Mouse (Mus musculus) ovary, postnatal 36 days (tissue): Measurements from ENCODE around the gene Gm47959.
"Not testable (repeated sequence)": the region's sequence is repeated elsewhere in the genome, so short reads cannot be mapped to it uniquely, and the experiment has no call there.

Source experiments
- DNase-seq: peaks from one replicate; pipeline ENCODE4 v3.0.0; 2022; ENCODE audit warnings: low spot score, mixed read lengths

Gm47959 gene

GRCm38 (mm10) chr1:83000306-83000705 is at the start of gene Gm47959:
Gm47959 (plus strand) TSS chr1:83000548.
- DNase-seq = not testable (repeated sequence)

- not testable (repeated sequence) for DNase-seq
Measured at GRCm38 (mm10) chr1:82955913-82956312, 44.4 kb upstream of the Gm47959 start, which contains the start of gene Gm7544. Gm7544 (minus strand) TSS chr1:82956013.

- DNase-seq = no peak
Measured at GRCm38 (mm10) chr1:82959870-82960385, 40.4 kb upstream of the Gm47959 start, which contains the start of gene Gm47955. Gm47955 (plus strand) TSS chr1:82960286.

- no peak for DNase-seq
Measured at GRCm38 (mm10) chr1:82966413-82966812, 33.9 kb upstream of the Gm47959 start.

GRCm38 (mm10) chr1:82972046-82972445 is 28.3 kb upstream of the Gm47959 start:
- DNase-seq = no peak

- DNase-seq = no peak
Measured at GRCm38 (mm10) chr1:82973244-82973643, 27.1 kb upstream of the Gm47959 start.

- no peak for DNase-seq
Measured at GRCm38 (mm10) chr1:82973901-82974300, 26.4 kb upstream of the Gm47959 start.

GRCm38 (mm10) chr1:82974342-82974741 is 26.0 kb upstream of the Gm47959 start:
- no peak for DNase-seq

- no peak for DNase-seq
Measured at GRCm38 (mm10) chr1:82975750-82976149, 24.6 kb upstream of the Gm47959 start.

- no peak for DNase-seq
Measured at GRCm38 (mm10) chr1:82977840-82978239, 22.5 kb upstream of the Gm47959 start.

GRCm38 (mm10) chr1:82986738-82987137 is 13.6 kb upstream of the Gm47959 start:
- DNase-seq = no peak

- no peak for DNase-seq
Measured at GRCm38 (mm10) chr1:82987530-82988198, 12.7 kb upstream of the Gm47959 start.

- no peak for DNase-seq
Measured at GRCm38 (mm10) chr1:82991062-82991461, 9.3 kb upstream of the Gm47959 start.

GRCm38 (mm10) chr1:82991596-82991995 is 8.8 kb upstream of the Gm47959 start:
- no peak for DNase-seq

- DNase-seq = no peak
Measured at GRCm38 (mm10) chr1:82992093-82992492, 8.3 kb upstream of the Gm47959 start.

- DNase-seq = no peak
Measured at GRCm38 (mm10) chr1:82993947-82994346, 6.4 kb upstream of the Gm47959 start.

GRCm38 (mm10) chr1:83006218-83007179 is 6.2 kb downstream of the Gm47959 start:
- DNase-seq = no peak

- DNase-seq = no peak
Measured at GRCm38 (mm10) chr1:83007471-83007870, 7.1 kb downstream of the Gm47959 start.

GRCm38 (mm10) chr1:83014477-83014876 is 14.1 kb downstream of the Gm47959 start:
- DNase-seq = no peak

- no peak for DNase-seq
Measured at GRCm38 (mm10) chr1:83015329-83015879, 15.1 kb downstream of the Gm47959 start.

GRCm38 (mm10) chr1:83016556-83016955 is 16.2 kb downstream of the Gm47959 start:
- no peak for DNase-seq

GRCm38 (mm10) chr1:83031950-83032349 is 31.6 kb downstream of the Gm47959 start:
- DNase-seq = no peak
